Mouse (Mus musculus): Measurements from ENCODE around the gene Acat3.

- no peak for TF ChIP-seq CTCF (IDR thresholded peaks at IDR 0.05; ENCODE audit: low read depth)
- TF ChIP-seq EP300 (IDR thresholded peaks at IDR 0.05; ENCODE audit: low read depth), result no peak
Observed at GRCm38 (mm10) chr17:12906436-12906835, 34.0 kb downstream of the Acat3 start.

All from liver, embryonic 14.5 days (tissue).